Mouse (Mus musculus): ENCODE results near the gene Abhd17c. TPM values are rescaled to one million over a fixed set of nuclear protein-coding genes. Genes with fewer than 3 reads are reported as not detected.

Abhd17c gene
- polyA plus RNA-seq, 1 experiment: 57.3 TPM

- H3K27me3 ChIP-seq (ENCODE audit: control insufficient read depth, insufficient read depth, low read length, poor library complexity, severe bottlenecking): no peaks in the 10 kb centered on the region
- H3K9ac ChIP-seq (ENCODE audit: low read depth, poor library complexity, severe bottlenecking): no peak overlapping the region
- H3K27ac ChIP-seq (ENCODE audit: insufficient read depth, low read length): no peak overlapping the region
- H3K9me3 ChIP-seq (replicated peaks; ENCODE audit: control insufficient read depth, insufficient read depth, low read length, poor library complexity, severe bottlenecking): no peaks in the 10 kb centered on the region
- H3K36me3 ChIP-seq (ENCODE audit: control insufficient read depth, insufficient read depth, low read length, poor library complexity, severe bottlenecking): no peaks in the 10 kb centered on the region
- peaks cover 12% of the 10 kb centered on the region for H3K4me1 ChIP-seq (ENCODE audit: control insufficient read depth, insufficient read depth, low read length)
- no peak for TF ChIP-seq CTCF (IDR thresholded peaks at IDR 0.05; ENCODE audit: low read depth, low read length)
- no peak for TF ChIP-seq EP300 (IDR thresholded peaks at IDR 0.05; ENCODE audit: insufficient read depth, low read depth, low read length)
- no peak for TF ChIP-seq POLR2A (IDR thresholded peaks at IDR 0.05; ENCODE audit: insufficient read depth, low read length)
- no peak overlapping the region for H3K4me3 ChIP-seq (ENCODE audit: low read depth, low read length)
These were observed 8.8 kb downstream of the Abhd17c start for GRCm38 (mm10) chr7:84142736-84143473.

- Histone ChIP-seq H3K4me1 (ENCODE audit: control insufficient read depth, insufficient read depth, low read length) (peaks cover 12% of the 10 kb centered on the region), H3K4me3 (ENCODE audit: low read depth, low read length) (no peak overlapping the region), H3K27ac (ENCODE audit: insufficient read depth, low read length) (no peak overlapping the region), H3K9me3 (replicated peaks; ENCODE audit: control insufficient read depth, insufficient read depth, low read length, poor library complexity, severe bottlenecking) (no peaks in the 10 kb centered on the region), H3K36me3 (ENCODE audit: control insufficient read depth, insufficient read depth, low read length, poor library complexity, severe bottlenecking) (no peaks in the 10 kb centered on the region), H3K27me3 (ENCODE audit: control insufficient read depth, insufficient read depth, low read length, poor library complexity, severe bottlenecking) (no peaks in the 10 kb centered on the region), H3K9ac (ENCODE audit: low read depth, poor library complexity, severe bottlenecking) (no peak overlapping the region)
- no peak for TF ChIP-seq EP300 (IDR thresholded peaks at IDR 0.05; ENCODE audit: insufficient read depth, low read depth, low read length)
- no peak for TF ChIP-seq POLR2A (IDR thresholded peaks at IDR 0.05; ENCODE audit: insufficient read depth, low read length)
- TF ChIP-seq CTCF (IDR thresholded peaks at IDR 0.05; ENCODE audit: low read depth, low read length): no peak
These were observed 9.5 kb downstream of the Abhd17c start for GRCm38 (mm10) chr7:84142196-84142595.

- Histone ChIP-seq H3K4me3 (ENCODE audit: low read depth, low read length) (no peak overlapping the region), H3K9ac (ENCODE audit: low read depth, poor library complexity, severe bottlenecking) (no peak overlapping the region), H3K27ac (ENCODE audit: insufficient read depth, low read length) (no peak overlapping the region), H3K9me3 (replicated peaks; ENCODE audit: control insufficient read depth, insufficient read depth, low read length, poor library complexity, severe bottlenecking) (no peaks in the 10 kb centered on the region), H3K4me1 (ENCODE audit: control insufficient read depth, insufficient read depth, low read length) (peaks cover 5% of the 10 kb centered on the region), H3K27me3 (ENCODE audit: control insufficient read depth, insufficient read depth, low read length, poor library complexity, severe bottlenecking) (no peaks in the 10 kb centered on the region), H3K36me3 (ENCODE audit: control insufficient read depth, insufficient read depth, low read length, poor library complexity, severe bottlenecking) (no peaks in the 10 kb centered on the region)
- TF ChIP-seq EP300 (IDR thresholded peaks at IDR 0.05; ENCODE audit: insufficient read depth, low read depth, low read length) (no peak), POLR2A (IDR thresholded peaks at IDR 0.05; ENCODE audit: insufficient read depth, low read length) (no peak), CTCF (IDR thresholded peaks at IDR 0.05; ENCODE audit: low read depth, low read length) (no peak)
These were observed 12.1 kb downstream of the Abhd17c start for GRCm38 (mm10) chr7:84139566-84139965.

GRCm38 (mm10) chr7:84138731-84139130 lies 13.0 kb downstream of the Abhd17c start:
- Histone ChIP-seq H3K27me3 (ENCODE audit: control insufficient read depth, insufficient read depth, low read length, poor library complexity, severe bottlenecking) (no peaks in the 10 kb centered on the region), H3K9ac (ENCODE audit: low read depth, poor library complexity, severe bottlenecking) (no peak overlapping the region), H3K4me1 (ENCODE audit: control insufficient read depth, insufficient read depth, low read length) (peaks cover 1% of the 10 kb centered on the region), H3K4me3 (ENCODE audit: low read depth, low read length) (no peak overlapping the region), H3K36me3 (ENCODE audit: control insufficient read depth, insufficient read depth, low read length, poor library complexity, severe bottlenecking) (no peaks in the 10 kb centered on the region), H3K27ac (ENCODE audit: insufficient read depth, low read length) (no peak overlapping the region), H3K9me3 (replicated peaks; ENCODE audit: control insufficient read depth, insufficient read depth, low read length, poor library complexity, severe bottlenecking) (no peaks in the 10 kb centered on the region)
- no peak for TF ChIP-seq EP300 (IDR thresholded peaks at IDR 0.05; ENCODE audit: insufficient read depth, low read depth, low read length)
- TF ChIP-seq POLR2A (IDR thresholded peaks at IDR 0.05; ENCODE audit: insufficient read depth, low read length): no peak
- TF ChIP-seq CTCF (IDR thresholded peaks at IDR 0.05; ENCODE audit: low read depth, low read length): no peak

- no peaks in the 10 kb centered on the region for H3K36me3 ChIP-seq (ENCODE audit: control insufficient read depth, insufficient read depth, low read length, poor library complexity, severe bottlenecking)
- no peak overlapping the region for H3K27ac ChIP-seq (ENCODE audit: insufficient read depth, low read length)
- H3K27me3 ChIP-seq (ENCODE audit: control insufficient read depth, insufficient read depth, low read length, poor library complexity, severe bottlenecking): no peaks in the 10 kb centered on the region
- no peaks in the 10 kb centered on the region for H3K9me3 ChIP-seq (replicated peaks; ENCODE audit: control insufficient read depth, insufficient read depth, low read length, poor library complexity, severe bottlenecking)
- H3K4me1 ChIP-seq (ENCODE audit: control insufficient read depth, insufficient read depth, low read length): no peaks in the 10 kb centered on the region
- no peak overlapping the region for H3K4me3 ChIP-seq (ENCODE audit: low read depth, low read length)
- no peak overlapping the region for H3K9ac ChIP-seq (ENCODE audit: low read depth, poor library complexity, severe bottlenecking)
- no peak for TF ChIP-seq EP300 (IDR thresholded peaks at IDR 0.05; ENCODE audit: insufficient read depth, low read depth, low read length)
- no peak for TF ChIP-seq POLR2A (IDR thresholded peaks at IDR 0.05; ENCODE audit: insufficient read depth, low read length)
- TF ChIP-seq CTCF (IDR thresholded peaks at IDR 0.05; ENCODE audit: low read depth, low read length): no peak
These were observed 13.9 kb downstream of the Abhd17c start for GRCm38 (mm10) chr7:84137779-84138178.

Data from ES-Bruce4 (cell line).